Mouse (Mus musculus): ENCODE data around the gene N4bp1. TPM values are rescaled to one million over a fixed set of nuclear protein-coding genes. Genes with fewer than 3 reads are reported as not detected.

The N4bp1 gene
- polyA plus RNA-seq, 1 experiment from 2014 or later, result 8.5 TPM

DNA sequence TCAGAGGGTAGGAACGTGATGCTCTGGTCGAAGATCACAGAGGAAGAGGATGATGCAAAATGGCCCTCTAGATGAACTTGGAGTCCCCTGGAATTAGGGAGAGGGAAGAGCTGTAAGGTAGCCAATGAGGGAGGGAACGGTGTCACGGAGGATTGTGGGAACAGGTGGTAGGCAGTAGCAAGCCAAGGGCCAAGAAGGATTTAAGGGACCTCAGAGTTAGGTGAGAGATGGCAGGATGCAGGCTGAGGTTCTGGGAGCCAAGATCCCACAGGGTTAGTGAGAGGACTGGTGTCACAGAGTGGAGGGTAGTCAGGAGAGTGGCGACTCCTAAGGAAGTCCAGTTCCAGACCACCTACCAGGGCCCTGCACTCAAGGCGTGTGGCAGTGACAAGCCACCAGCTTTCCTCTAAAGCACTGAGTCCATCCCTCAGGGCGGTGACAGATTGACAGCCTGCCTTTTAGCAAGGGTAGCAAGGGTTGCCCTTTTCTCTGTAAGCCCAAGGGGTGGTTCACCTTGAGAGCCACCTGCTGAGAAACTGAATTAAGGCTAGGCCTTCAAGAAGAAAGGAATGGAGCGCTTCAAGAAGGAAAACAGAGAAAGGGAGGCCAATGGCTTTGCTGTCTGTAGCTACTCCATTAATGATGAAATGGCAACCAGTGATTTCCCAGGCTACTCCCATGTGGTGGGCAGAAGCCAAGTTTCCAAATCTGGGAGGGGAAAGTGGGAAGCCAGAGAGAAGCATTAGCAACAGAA, 43.3 kb downstream of the N4bp1 start:
- ATAC-seq (ENCODE audit: insufficient number of reproducible peaks, low FRiP score), result no peak
- Histone ChIP-seq H3K4me1 (replicated peaks) (no peaks in the 10 kb centered on the region), H3K4me2 (no peak overlapping the region), H3K9ac (no peak overlapping the region), H3K27ac (ENCODE audit: poor library complexity, severe bottlenecking) (no peak overlapping the region), H3K9me3 (replicated peaks) (no peaks in the 10 kb centered on the region), H3K27me3 (replicated peaks) (no peaks in the 10 kb centered on the region), H3K36me3 (peaks cover 79% of the 10 kb centered on the region), H3K4me3 (no peak overlapping the region)
- WGBS, result 83% methylated on average over 8 of the region's 8 CpGs

- Histone ChIP-seq H3K9me3 (replicated peaks) (no peaks in the 10 kb centered on the region), H3K4me1 (replicated peaks) (peaks cover 9% of the 10 kb centered on the region), H3K9ac (no peak overlapping the region), H3K4me3 (no peak overlapping the region), H3K27me3 (replicated peaks) (no peaks in the 10 kb centered on the region), H3K4me2 (no peak overlapping the region), H3K27ac (ENCODE audit: poor library complexity, severe bottlenecking) (no peak overlapping the region), H3K36me3 (peaks cover 68% of the 10 kb centered on the region)
- 93% methylated on average over 12 of the region's 12 CpGs for WGBS
- no peak; the same call in 1 of the 2 replicates for ATAC-seq (ENCODE audit: insufficient number of reproducible peaks, low FRiP score)
These were observed 44.9 kb downstream of the N4bp1 start for GRCm38 (mm10) chr8:86840120-86840693.

DNA sequence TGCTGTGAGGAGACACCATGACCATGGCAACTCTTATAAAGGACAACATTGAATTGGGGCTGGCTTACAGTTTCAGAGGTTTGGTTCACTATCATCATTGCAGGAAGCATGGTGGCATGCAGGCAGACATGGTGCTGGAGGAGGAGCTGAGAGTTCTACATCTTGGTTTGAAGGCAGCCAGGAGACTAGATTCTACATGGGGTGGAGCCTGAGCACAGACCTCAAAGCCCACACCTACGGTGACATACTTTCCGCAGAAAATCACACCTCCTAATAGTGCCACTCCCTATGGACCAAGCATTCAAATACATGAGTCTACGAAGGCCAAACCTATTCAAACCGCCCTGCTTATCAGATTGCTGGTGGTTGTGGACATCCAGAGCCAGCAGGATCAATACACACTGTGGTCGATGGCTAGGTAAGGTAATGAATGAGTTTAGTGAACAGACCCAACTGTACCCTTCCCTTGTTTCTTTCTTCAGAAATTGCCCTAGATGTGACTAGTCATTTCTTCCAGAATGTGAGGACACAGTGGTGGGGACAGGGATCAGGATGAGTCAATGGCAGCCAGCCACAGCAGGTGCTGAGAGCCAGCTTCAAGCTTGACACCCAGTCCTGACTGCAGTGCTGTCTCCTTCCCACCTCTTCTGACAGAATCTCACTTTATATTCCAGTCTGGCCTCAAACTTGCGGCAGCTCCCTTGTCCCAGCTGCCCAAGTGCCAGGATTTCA, 46.2 kb downstream of the N4bp1 start:
- Histone ChIP-seq H3K27me3 (replicated peaks) (no peaks in the 10 kb centered on the region), H3K9me3 (replicated peaks) (0 out of 2 replicates have a peak, but pooled peaks cover 1% of the 10 kb centered on the region), H3K9ac (no peak overlapping the region), H3K36me3 (peaks cover 57% of the 10 kb centered on the region), H3K4me2 (no peak overlapping the region), H3K4me1 (replicated peaks) (peaks cover 20% of the 10 kb centered on the region), H3K4me3 (no peak overlapping the region), H3K27ac (ENCODE audit: poor library complexity, severe bottlenecking) (no peak overlapping the region)
- no peak for ATAC-seq (ENCODE audit: insufficient number of reproducible peaks, low FRiP score)
- WGBS, result 91% methylated on average over 6 of the region's 6 CpGs

DNA sequence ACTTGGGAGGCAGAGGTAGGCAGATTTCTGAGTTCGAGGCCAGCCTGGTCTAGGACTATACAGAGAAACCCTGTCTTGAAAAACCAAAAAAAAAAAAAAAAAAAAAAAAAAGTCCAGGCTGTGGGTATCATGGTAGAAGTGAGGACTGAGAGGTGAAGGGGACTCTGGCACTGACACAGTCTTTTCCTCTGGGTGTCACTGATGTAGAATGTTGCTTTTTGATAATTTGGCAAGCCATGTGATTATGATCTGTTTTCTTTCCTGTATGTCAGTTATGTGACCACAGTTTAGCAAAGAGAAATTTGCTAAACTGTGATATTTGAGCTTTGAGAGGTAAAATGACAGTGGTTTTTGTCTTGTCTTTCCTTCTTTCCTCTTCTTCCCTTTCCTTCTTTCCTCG, 47.8 kb downstream of the N4bp1 start:
- H3K4me1 ChIP-seq (replicated peaks), result peaks cover 20% of the 10 kb centered on the region
- no peaks in the 10 kb centered on the region for H3K27me3 ChIP-seq (replicated peaks)
- no peak for ATAC-seq (ENCODE audit: insufficient number of reproducible peaks, low FRiP score)
- WGBS, result 73% methylated on average over 2 of the region's 2 CpGs
- H3K36me3 ChIP-seq, result peaks cover 41% of the 10 kb centered on the region
- H3K9ac ChIP-seq, result no peak overlapping the region
- 0 out of 2 replicates have a peak, but pooled peaks cover 2% of the 10 kb centered on the region for H3K9me3 ChIP-seq (replicated peaks)
- no peak overlapping the region for H3K4me2 ChIP-seq
- no peak overlapping the region for H3K4me3 ChIP-seq
- H3K27ac ChIP-seq (ENCODE audit: poor library complexity, severe bottlenecking), result no peak overlapping the region

- Histone ChIP-seq H3K4me2 (no peak overlapping the region), H3K9me3 (replicated peaks) (0 out of 2 replicates have a peak, but pooled peaks cover 2% of the 10 kb centered on the region), H3K27ac (ENCODE audit: poor library complexity, severe bottlenecking) (no peak overlapping the region), H3K27me3 (replicated peaks) (no peaks in the 10 kb centered on the region), H3K9ac (no peak overlapping the region), H3K4me3 (no peak overlapping the region), H3K36me3 (peaks cover 27% of the 10 kb centered on the region), H3K4me1 (replicated peaks) (peaks cover 20% of the 10 kb centered on the region)
- ATAC-seq (ENCODE audit: insufficient number of reproducible peaks, low FRiP score), result no peak
These were observed 49.2 kb downstream of the N4bp1 start for GRCm38 (mm10) chr8:86835881-86836280.

DNA sequence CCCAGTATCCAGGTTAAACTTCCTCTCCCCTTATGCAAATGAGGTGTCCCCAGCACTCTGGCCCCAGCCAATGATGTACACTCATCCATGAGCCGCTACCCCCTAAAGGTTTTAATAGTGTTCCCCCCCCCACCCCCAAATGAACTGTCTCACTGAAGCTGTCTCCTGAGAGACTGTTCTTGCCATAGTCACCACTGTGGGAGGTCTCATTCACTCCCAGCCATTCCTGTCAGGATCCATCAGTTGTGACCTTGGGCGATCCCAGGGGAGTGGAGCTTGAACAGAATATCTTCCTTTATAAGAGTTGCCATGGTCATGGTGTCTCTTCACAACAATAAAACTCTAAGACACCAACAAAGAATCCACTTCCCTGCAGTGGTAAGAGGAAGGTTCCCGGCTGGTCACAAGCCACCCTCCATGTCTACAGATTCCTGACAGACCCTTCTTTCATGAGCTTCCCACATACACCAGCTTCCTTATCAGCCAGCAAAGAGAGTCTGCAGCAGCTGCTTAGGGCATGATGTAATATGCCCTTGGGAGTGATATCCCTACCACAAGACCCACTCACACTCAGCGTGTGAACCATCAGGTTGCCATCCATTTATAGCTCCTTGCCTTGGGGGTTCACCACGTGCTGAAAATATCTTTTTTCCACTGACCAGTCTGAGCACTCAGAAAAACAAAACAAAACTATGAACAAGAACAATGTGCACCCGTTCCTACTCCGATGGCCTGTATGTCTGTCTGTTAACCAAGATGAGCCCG, 50.4 kb downstream of the N4bp1 start:
- Histone ChIP-seq H3K4me3 (no peak overlapping the region), H3K27ac (ENCODE audit: poor library complexity, severe bottlenecking) (peak overlapping the region; percentile 34), H3K36me3 (peaks cover 16% of the 10 kb centered on the region), H3K9ac (no peak overlapping the region), H3K4me1 (replicated peaks) (peaks cover 20% of the 10 kb centered on the region), H3K27me3 (replicated peaks) (no peaks in the 10 kb centered on the region), H3K4me2 (no peak overlapping the region), H3K9me3 (replicated peaks) (0 out of 2 replicates have a peak, but pooled peaks cover 2% of the 10 kb centered on the region)
- WGBS, result 50% methylated on average over 8 of the region's 8 CpGs
- ATAC-seq (ENCODE audit: insufficient number of reproducible peaks, low FRiP score), result peak; percentile 73

DNA sequence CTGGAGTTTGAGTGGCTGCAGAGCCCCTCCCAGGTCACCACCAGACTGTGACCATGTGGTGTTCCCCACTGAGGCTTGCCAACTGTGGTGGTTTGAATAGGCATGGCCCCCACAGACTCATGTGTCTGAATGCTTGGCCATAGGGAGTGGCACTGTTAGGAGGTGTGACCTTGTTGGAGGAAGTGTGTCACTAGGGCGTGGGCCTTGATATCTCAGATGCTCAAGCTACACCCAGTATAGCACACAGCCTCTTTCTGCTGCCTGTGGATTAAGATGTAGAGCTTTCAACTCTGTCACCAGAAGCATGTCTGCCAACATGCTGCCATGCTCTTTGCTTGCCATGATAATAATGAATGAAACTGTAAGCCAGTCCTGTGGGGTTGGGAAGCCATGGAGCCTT, 51.1 kb downstream of the N4bp1 start:
- H3K4me2 ChIP-seq, result no peak overlapping the region
- H3K9ac ChIP-seq, result no peak overlapping the region
- H3K27me3 ChIP-seq (replicated peaks), result no peaks in the 10 kb centered on the region
- H3K4me1 ChIP-seq (replicated peaks), result peaks cover 20% of the 10 kb centered on the region
- H3K36me3 ChIP-seq, result peaks cover 9% of the 10 kb centered on the region
- no peak overlapping the region for H3K4me3 ChIP-seq
- H3K9me3 ChIP-seq (replicated peaks), result 0 out of 2 replicates have a peak, but pooled peaks cover 2% of the 10 kb centered on the region
- no peak for ATAC-seq (ENCODE audit: insufficient number of reproducible peaks, low FRiP score)
- 88% methylated on average over 1 of the region's 1 CpGs for WGBS
- 0 out of 2 replicates have a peak overlapping the region, but pooled peaks have one; percentile 34 for H3K27ac ChIP-seq (ENCODE audit: poor library complexity, severe bottlenecking)

- Histone ChIP-seq H3K9me3 (replicated peaks) (0 out of 2 replicates have a peak, but pooled peaks cover 2% of the 10 kb centered on the region), H3K4me3 (no peak overlapping the region), H3K9ac (no peak overlapping the region), H3K4me1 (replicated peaks) (no peaks in the 10 kb centered on the region; the same call in 1 of the 2 replicates), H3K4me2 (no peak overlapping the region), H3K27ac (ENCODE audit: poor library complexity, severe bottlenecking) (no peak overlapping the region), H3K27me3 (replicated peaks) (no peaks in the 10 kb centered on the region), H3K36me3 (no peaks in the 10 kb centered on the region)
- 50% methylated on average over 2 of the region's 2 CpGs for WGBS
- no peak for ATAC-seq (ENCODE audit: insufficient number of reproducible peaks, low FRiP score)
These were observed 56.1 kb downstream of the N4bp1 start for GRCm38 (mm10) chr8:86828925-86829324.

- no peaks in the 10 kb centered on the region; the same call in 1 of the 2 replicates for H3K4me1 ChIP-seq (replicated peaks)
- H3K27me3 ChIP-seq (replicated peaks), result no peaks in the 10 kb centered on the region
- no peaks in the 10 kb centered on the region for H3K36me3 ChIP-seq
- 88% methylated on average over 5 of the region's 5 CpGs for WGBS
- no peak overlapping the region for H3K9ac ChIP-seq
- no peaks in the 10 kb centered on the region for H3K9me3 ChIP-seq (replicated peaks)
- H3K27ac ChIP-seq (ENCODE audit: poor library complexity, severe bottlenecking), result no peak overlapping the region
- peak; percentile 60; the same call in 1 of the 2 replicates for ATAC-seq (ENCODE audit: insufficient number of reproducible peaks, low FRiP score)
- no peak overlapping the region for H3K4me3 ChIP-seq
- no peak overlapping the region for H3K4me2 ChIP-seq
These were observed 57.9 kb downstream of the N4bp1 start for GRCm38 (mm10) chr8:86827199-86827598.

- no peak overlapping the region for H3K4me2 ChIP-seq
- H3K9me3 ChIP-seq (replicated peaks), result no peaks in the 10 kb centered on the region
- H3K4me3 ChIP-seq, result no peak overlapping the region
- no peaks in the 10 kb centered on the region for H3K27me3 ChIP-seq (replicated peaks)
- H3K9ac ChIP-seq, result no peak overlapping the region
- no peaks in the 10 kb centered on the region; the same call in 1 of the 2 replicates for H3K4me1 ChIP-seq (replicated peaks)
- peak; percentile 58; the same call in 1 of the 2 replicates for ATAC-seq (ENCODE audit: insufficient number of reproducible peaks, low FRiP score)
- no peaks in the 10 kb centered on the region for H3K36me3 ChIP-seq
- H3K27ac ChIP-seq (ENCODE audit: poor library complexity, severe bottlenecking), result no peak overlapping the region
These were observed 58.5 kb downstream of the N4bp1 start for GRCm38 (mm10) chr8:86826538-86826937.
